Mouse (Mus musculus) stomach, postnatal 0 days (tissue): ENCODE data around the gene Pik3r3.

ENCODE experiments used
- CTCF ChIP-seq: IDR thresholded peaks from 2 replicates; pipeline ENCODE4 v1.5.1; 2016; ENCODE audit warnings: antibody characterized with exemption, low read depth, mild to moderate bottlenecking, moderate library complexity
- EP300 ChIP-seq: optimal IDR thresholded peaks from 2 replicates; pipeline ENCODE3; 2016; ENCODE audit warnings: antibody characterized with exemption

GRCm38 (mm10) chr4:116215895-116216605 is 5.4 kb upstream of the Pik3r3 start:
- TF ChIP-seq CTCF (no peak), EP300 (no peak)
